Mouse (Mus musculus): ENCODE measurements around the gene Wrap53.
A peak's percentile ranks its signal among the peaks of the same experiment; 100 is the strongest.

Wrap53 gene

GRCm38 (mm10) chr11:69603516-69603915, 23.5 kb upstream of the Wrap53 start:
- DNase-seq (ENCODE audit: low read depth in 2 of 2, low spot score in 2 of 2) = no peak

- DNase-seq (ENCODE audit: low read depth in 2 of 2, low spot score in 2 of 2) = no peak
Measured at GRCm38 (mm10) chr11:69601768-69602167, 21.7 kb upstream of the Wrap53 start.

- DNase-seq (ENCODE audit: low read depth in 2 of 2, low spot score in 2 of 2) = no peak
Measured at GRCm38 (mm10) chr11:69600098-69600497, 20.0 kb upstream of the Wrap53 start.

- DNase-seq (ENCODE audit: low read depth in 2 of 2, low spot score in 2 of 2) = no peak
Measured at GRCm38 (mm10) chr11:69599436-69599835, 19.4 kb upstream of the Wrap53 start.

- DNase-seq (ENCODE audit: low read depth in 2 of 2, low spot score in 2 of 2) = no peak
Measured at GRCm38 (mm10) chr11:69594853-69595252, 14.8 kb upstream of the Wrap53 start.

- no peak for DNase-seq (ENCODE audit: low read depth in 2 of 2, low spot score in 2 of 2)
Measured at GRCm38 (mm10) chr11:69592799-69593198, 12.7 kb upstream of the Wrap53 start.

GRCm38 (mm10) chr11:69591899-69592637, 12.0 kb upstream of the Wrap53 start:
- DNase-seq (ENCODE audit: low read depth in 2 of 2, low spot score in 2 of 2) = no peak

GRCm38 (mm10) chr11:69591424-69591823, 11.4 kb upstream of the Wrap53 start:
- DNase-seq (ENCODE audit: low read depth in 2 of 2, low spot score in 2 of 2) = no peak

- DNase-seq (ENCODE audit: low read depth in 2 of 2, low spot score in 2 of 2) = no peak
Measured at GRCm38 (mm10) chr11:69590622-69591021, 10.6 kb upstream of the Wrap53 start.

GRCm38 (mm10) chr11:69589207-69589834, 9.3 kb upstream of the Wrap53 start:
- DNase-seq (ENCODE audit: low read depth in 2 of 2, low spot score in 2 of 2) = no peak

GRCm38 (mm10) chr11:69585718-69586325, 5.8 kb upstream of the Wrap53 start:
- no peak for DNase-seq (ENCODE audit: low read depth in 2 of 2, low spot score in 2 of 2)

- no peak for DNase-seq (ENCODE audit: low read depth in 2 of 2, low spot score in 2 of 2)
Measured at GRCm38 (mm10) chr11:69584937-69585336, 4.9 kb upstream of the Wrap53 start.

GRCm38 (mm10) chr11:69584008-69584407, 4.0 kb upstream of the Wrap53 start:
- no peak for DNase-seq (ENCODE audit: low read depth in 2 of 2, low spot score in 2 of 2)

GRCm38 (mm10) chr11:69582230-69582805, 2.3 kb upstream of the Wrap53 start:
- no peak for DNase-seq (ENCODE audit: low read depth in 2 of 2, low spot score in 2 of 2)

GRCm38 (mm10) chr11:69581814-69582213, 1.8 kb upstream of the Wrap53 start:
- DNase-seq (ENCODE audit: low read depth in 2 of 2, low spot score in 2 of 2) = no peak

- peak; percentile 75 to 83 for DNase-seq (ENCODE audit: low read depth in 2 of 2, low spot score in 2 of 2)
Measured at GRCm38 (mm10) chr11:69581147-69581688, 1.2 kb upstream of the Wrap53 start.

GRCm38 (mm10) chr11:69580572-69581146, 604 bp upstream of the Wrap53 start:
- peak in 1 of 2 experiments; percentile 42 for DNase-seq (ENCODE audit: low read depth in 2 of 2, low spot score in 2 of 2)

GRCm38 (mm10) chr11:69579128-69580017, 682 bp downstream of the Wrap53 start:
- DNase-seq (ENCODE audit: low read depth in 2 of 2, low spot score in 2 of 2) = peak; percentile 96 to 98

GRCm38 (mm10) chr11:69578301-69578700, 1.8 kb downstream of the Wrap53 start:
- DNase-seq (ENCODE audit: low read depth in 2 of 2, low spot score in 2 of 2) = no peak

- no peak for DNase-seq (ENCODE audit: low read depth in 2 of 2, low spot score in 2 of 2)
Measured at GRCm38 (mm10) chr11:69576307-69576706, 3.7 kb downstream of the Wrap53 start.

All from CD8-positive naive resting alpha-beta T cell, adult 2 months (primary cell).